Mouse (Mus musculus) heart, embryonic 13.5 days (tissue): Measurements from ENCODE around the gene Pcsk1n. TPM values are rescaled to one million over a fixed set of nuclear protein-coding genes. Genes with fewer than 3 reads are reported as not detected.
"Not testable (repeated sequence)": the region's sequence is repeated elsewhere in the genome, so short reads cannot be mapped to it uniquely, and the experiment has no call there.

ENCODE experiments used
- ATAC-seq: fragments of 200-750 bp; cut with Nextera tagmentation; 2 replicates; pipeline ENCODE4 v1.8.0; 2017; ENCODE audit warnings: moderate TSS enrichment; ENCODE audit not compliant: insufficient number of reproducible peaks, low FRiP score, low TSS enrichment; ENCODE audit errors: extremely low read depth
- H3K27ac ChIP-seq: fragments of 300-500 bp; sonication (generic); replicated peaks from 2 replicates; pipeline ENCODE4 v1.5.1; 2015; ENCODE audit warnings: moderate library complexity, mild to moderate bottlenecking, inconsistent platforms
- H3K27me3 ChIP-seq: fragments of 300-500 bp; sonication (generic); replicated peaks from 2 replicates; pipeline ENCODE4 v1.6.1; 2015; ENCODE audit warnings: mild to moderate bottlenecking, inconsistent platforms
- H3K36me3 ChIP-seq: fragments of 300-500 bp; sonication (generic); 2 replicates; pipeline ENCODE4 v1.6.1; 2015; ENCODE audit warnings: mild to moderate bottlenecking, inconsistent platforms
- H3K4me1 ChIP-seq: fragments of 300-500 bp; sonication (generic); 2 replicates; pipeline ENCODE4 v1.6.1; 2015; ENCODE audit warnings: inconsistent platforms
- H3K4me2 ChIP-seq: fragments of 300-500 bp; sonication (generic); 2 replicates; pipeline ENCODE4 v1.6.1; 2015; ENCODE audit warnings: inconsistent platforms, mild to moderate bottlenecking, moderate library complexity
- H3K4me3 ChIP-seq: fragments of 300-500 bp; sonication (generic); 2 replicates; pipeline ENCODE4 v1.5.1; 2015; ENCODE audit warnings: moderate library complexity, mild to moderate bottlenecking, inconsistent platforms
- H3K9ac ChIP-seq: fragments of 300-500 bp; sonication (generic); 2 replicates; pipeline ENCODE4 v1.6.1; 2015; ENCODE audit warnings: inconsistent platforms, mild to moderate bottlenecking, moderate library complexity
- H3K9me3 ChIP-seq: fragments of 300-500 bp; sonication (generic); 2 replicates; pipeline ENCODE4 v1.6.1; 2016; ENCODE audit warnings: inconsistent platforms
- WGBS: fragments of 180-500 bp; shearing (Covaris S2); methylation state at CpG from one replicate; pipeline ENCODE4 v1.1.7; 2015; ENCODE audit warnings: mixed read lengths; 5-methylcytosine and 5-hydroxymethylcytosine counted together
- polyA plus RNA-seq: library from polyadenylated mRNA; unstranded; fragments of >200 nt; fragmentation: Nextera tagmentation; extraction: Ambion mirVana; gene quantifications from 2 replicates; pipeline ENCODE4 v1.2.1, GENCODE M21; 2015

Gene Pcsk1n
- polyA plus RNA-seq, 1 experiment from 2014 or later, result 0.78 TPM

GRCm38 (mm10) chrX:7909242-7909641 lies 10.4 kb upstream of the Pcsk1n start, which contains the start of gene Gm10490:
Gene Gm10490 (plus strand): TSS chrX:7909542.
- H3K4me1 ChIP-seq, H3K9me3 ChIP-seq, H3K27me3 ChIP-seq, H3K9ac ChIP-seq, ATAC-seq, H3K4me2 ChIP-seq, H3K27ac ChIP-seq, H3K4me3 ChIP-seq: not testable (repeated sequence)
- peaks cover 12% of the 10 kb centered on the region for H3K36me3 ChIP-seq
- 78% methylated on average over 4 of the region's 4 CpGs for WGBS

- H3K4me3 ChIP-seq, result no peak overlapping the region
- no peaks in the 10 kb centered on the region for H3K27me3 ChIP-seq
- ATAC-seq, result no peak
- WGBS, result 59% methylated on average over 6 of the region's 6 CpGs
- no peak overlapping the region for H3K27ac ChIP-seq
- H3K9me3 ChIP-seq, result no peaks in the 10 kb centered on the region
- no peaks in the 10 kb centered on the region for H3K4me1 ChIP-seq
- peaks cover 12% of the 10 kb centered on the region for H3K36me3 ChIP-seq
- H3K9ac ChIP-seq, result no peak overlapping the region
- H3K4me2 ChIP-seq, result no peak overlapping the region
These were observed 9.1 kb upstream of the Pcsk1n start for GRCm38 (mm10) chrX:7910473-7910872.

- not testable (repeated sequence) for H3K4me1 ChIP-seq, H3K36me3 ChIP-seq, H3K4me3 ChIP-seq, H3K9me3 ChIP-seq, H3K9ac ChIP-seq, ATAC-seq, H3K27ac ChIP-seq, H3K4me2 ChIP-seq
- WGBS, result 8% methylated on average over 3 of the region's 3 CpGs
- peaks cover 25% of the 10 kb centered on the region for H3K27me3 ChIP-seq
These were observed 4.0 kb upstream of the Pcsk1n start for GRCm38 (mm10) chrX:7915669-7916068.

DNA sequence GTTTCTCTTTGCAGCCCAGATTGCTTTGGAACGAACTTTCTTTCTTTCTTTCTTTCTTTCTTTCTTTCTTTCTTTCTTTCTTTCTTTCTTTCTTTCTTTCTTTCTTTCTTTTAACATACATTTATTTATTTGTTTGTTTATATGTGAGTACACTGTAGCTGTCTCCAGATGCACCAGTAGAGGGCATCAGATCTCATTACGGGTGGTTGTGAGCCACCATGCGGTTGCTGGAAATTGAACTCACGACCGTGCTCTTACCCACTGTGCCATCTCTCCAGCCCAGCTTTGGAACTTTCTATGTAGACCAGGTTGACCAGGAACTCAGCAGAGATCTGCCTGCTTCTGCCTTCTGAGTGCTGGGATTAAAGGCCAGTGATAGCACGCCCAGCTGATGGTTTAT lies 1.7 kb upstream of the Pcsk1n start:
- H3K27ac ChIP-seq, H3K9ac ChIP-seq, H3K9me3 ChIP-seq, H3K4me3 ChIP-seq, H3K4me2 ChIP-seq, H3K36me3 ChIP-seq, ATAC-seq: not testable (repeated sequence)
- Histone ChIP-seq H3K4me1 (0 out of 2 replicates have a peak, but pooled peaks cover 11% of the 10 kb centered on the region), H3K27me3 (peaks cover 48% of the 10 kb centered on the region)
- WGBS, result 65% methylated on average over 6 of the region's 6 CpGs

DNA sequence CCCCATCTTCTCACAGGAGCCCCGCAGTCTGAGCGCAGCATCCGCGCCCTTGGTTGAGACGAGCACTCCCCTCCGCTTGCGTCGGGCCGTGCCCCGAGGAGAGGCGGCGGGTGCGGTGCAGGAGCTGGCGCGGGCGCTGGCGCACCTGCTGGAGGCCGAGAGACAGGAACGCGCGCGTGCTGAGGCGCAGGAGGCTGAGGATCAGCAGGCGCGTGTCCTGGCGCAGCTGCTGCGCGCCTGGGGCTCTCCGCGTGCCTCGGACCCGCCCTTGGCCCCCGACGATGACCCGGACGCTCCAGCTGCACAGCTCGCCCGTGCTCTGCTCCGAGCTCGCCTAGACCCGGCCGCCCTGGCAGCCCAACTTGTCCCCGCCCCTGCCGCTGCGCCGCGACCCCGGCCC lies 2.4 kb downstream of the Pcsk1n start:
- Histone ChIP-seq H3K4me2 (peak overlapping the region; percentile 62), H3K4me1 (0 out of 2 replicates have a peak, but pooled peaks cover 11% of the 10 kb centered on the region), H3K27ac (no peak overlapping the region), H3K9ac (no peak overlapping the region), H3K4me3 (peak overlapping the region; percentile 40), H3K36me3 (no peaks in the 10 kb centered on the region), H3K9me3 (no peaks in the 10 kb centered on the region), H3K27me3 (peaks cover 87% of the 10 kb centered on the region)
- ATAC-seq, result no peak
- 5% methylated on average over 32 of the region's 48 CpGs for WGBS

GRCm38 (mm10) chrX:7926266-7926665 lies 6.6 kb downstream of the Pcsk1n start:
- Histone ChIP-seq H3K27ac (no peak overlapping the region), H3K4me2 (no peak overlapping the region), H3K4me3 (no peak overlapping the region), H3K9ac (no peak overlapping the region), H3K27me3 (peaks cover 84% of the 10 kb centered on the region), H3K36me3 (peaks cover 13% of the 10 kb centered on the region), H3K4me1 (0 out of 2 replicates have a peak, but pooled peaks cover 11% of the 10 kb centered on the region), H3K9me3 (no peaks in the 10 kb centered on the region)
- 57% methylated on average over 6 of the region's 6 CpGs for WGBS
- ATAC-seq, result no peak

DNA sequence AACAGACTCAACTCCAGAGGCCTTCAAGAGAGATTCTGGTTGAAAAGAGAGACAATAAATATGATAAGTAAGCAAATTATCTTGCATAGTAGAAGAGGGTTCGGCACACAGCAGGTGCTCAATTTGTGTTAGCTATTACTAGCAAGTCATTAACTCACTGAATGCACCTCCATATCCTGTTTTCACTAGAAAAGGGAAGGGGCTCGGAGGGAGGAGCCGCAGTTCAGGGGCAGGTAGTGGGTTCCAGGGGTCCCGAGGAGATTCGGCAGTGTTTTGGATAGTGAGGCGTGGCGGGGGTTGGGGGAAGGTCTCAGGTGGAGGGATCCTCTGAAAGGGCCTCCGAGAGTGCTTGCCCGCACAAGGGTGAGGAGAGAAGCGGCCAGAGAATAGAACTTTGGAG lies 7.5 kb downstream of the Pcsk1n start:
- peak overlapping the region; percentile 31 for H3K4me2 ChIP-seq
- 19% methylated on average over 10 of the region's 10 CpGs for WGBS
- no peak for ATAC-seq
- H3K27me3 ChIP-seq, result peaks cover 76% of the 10 kb centered on the region
- peaks cover 22% of the 10 kb centered on the region for H3K36me3 ChIP-seq
- H3K9me3 ChIP-seq, result no peaks in the 10 kb centered on the region
- H3K27ac ChIP-seq, result no peak overlapping the region
- no peak overlapping the region for H3K9ac ChIP-seq
- 0 out of 2 replicates have a peak overlapping the region, but pooled peaks have one; percentile 14 for H3K4me3 ChIP-seq
- H3K4me1 ChIP-seq, result 0 out of 2 replicates have a peak, but pooled peaks cover 8% of the 10 kb centered on the region

DNA sequence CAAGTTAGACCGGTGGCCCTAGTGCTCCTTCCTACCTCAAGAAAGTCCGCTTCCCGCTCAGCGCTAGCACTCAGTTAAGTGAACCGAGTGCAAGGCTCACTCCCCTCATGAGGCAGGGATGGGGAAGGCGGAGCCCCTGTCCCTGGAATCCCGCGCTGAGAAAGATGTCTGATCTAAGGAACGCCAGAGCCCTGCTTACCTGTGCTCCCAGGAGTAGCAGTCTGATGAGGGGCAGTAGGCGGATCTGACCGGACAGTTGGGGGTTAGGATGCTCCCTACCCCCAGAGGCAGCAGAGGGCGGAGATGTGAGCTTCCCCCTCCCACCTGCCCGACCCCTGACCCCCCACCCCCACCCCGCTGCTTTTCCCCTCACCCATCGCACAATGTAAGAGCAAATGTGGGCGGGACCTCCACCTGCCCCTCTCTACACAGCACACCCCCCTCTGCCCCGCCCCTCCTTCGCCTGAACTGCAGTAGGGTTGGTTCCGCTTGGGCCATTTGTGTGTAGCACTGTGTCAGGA lies 8.7 kb downstream of the Pcsk1n start, which contains the start of gene Eras:
Gene Eras, minus strand, starts transcription at position 338 of the 521 bp plus-strand sequence.
- H3K9ac ChIP-seq, result no peak within 1 kb of the TSS
- ATAC-seq, result no peak
- no peaks in the 10 kb centered on the region for H3K9me3 ChIP-seq
- H3K4me3 ChIP-seq, result peak within 1 kb of the TSS; percentile 14
- H3K36me3 ChIP-seq, result peaks cover 32% of the 10 kb centered on the region
- H3K27ac ChIP-seq, result no peak within 1 kb of the TSS
- peaks cover 63% of the 10 kb centered on the region for H3K27me3 ChIP-seq
- H3K4me1 ChIP-seq, result no peaks in the 10 kb centered on the region
- WGBS, result 14% methylated on average over 17 of the region's 19 CpGs
- peak within 1 kb of the TSS; percentile 31 for H3K4me2 ChIP-seq

- H3K27me3 ChIP-seq, result no peaks in the 10 kb centered on the region
- no peak overlapping the region for H3K4me3 ChIP-seq
- H3K4me1 ChIP-seq, result no peaks in the 10 kb centered on the region
- peaks cover 66% of the 10 kb centered on the region for H3K36me3 ChIP-seq
- no peak overlapping the region for H3K27ac ChIP-seq
- no peak for ATAC-seq
- H3K9me3 ChIP-seq, result no peaks in the 10 kb centered on the region
- WGBS, result 47% methylated on average over 11 of the region's 11 CpGs
- H3K9ac ChIP-seq, result no peak overlapping the region
- H3K4me2 ChIP-seq, result no peak overlapping the region
These were observed 17.3 kb downstream of the Pcsk1n start for GRCm38 (mm10) chrX:7936874-7937273.

DNA sequence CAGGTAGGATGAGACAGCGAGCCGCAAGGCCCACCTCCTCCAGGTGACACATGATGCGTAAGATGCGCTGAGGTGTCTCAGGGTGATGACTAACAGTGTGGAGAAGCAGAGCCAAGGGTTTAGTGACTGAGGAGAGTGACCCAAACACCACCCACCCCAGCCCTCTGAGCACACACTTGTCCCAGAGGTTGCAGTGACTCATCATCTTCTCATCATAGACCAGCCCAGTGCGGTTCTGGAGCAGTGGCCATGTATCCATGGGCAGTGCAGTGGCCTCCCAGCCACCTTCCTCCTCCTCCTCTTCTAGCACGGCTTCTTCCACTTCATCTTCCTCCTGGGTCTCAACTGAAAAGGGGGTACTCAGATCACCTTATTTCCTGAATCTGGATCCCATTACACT lies 18.0 kb downstream of the Pcsk1n start:
- H3K4me3 ChIP-seq, result no peak overlapping the region
- WGBS, result 94% methylated on average over 6 of the region's 6 CpGs

DNA sequence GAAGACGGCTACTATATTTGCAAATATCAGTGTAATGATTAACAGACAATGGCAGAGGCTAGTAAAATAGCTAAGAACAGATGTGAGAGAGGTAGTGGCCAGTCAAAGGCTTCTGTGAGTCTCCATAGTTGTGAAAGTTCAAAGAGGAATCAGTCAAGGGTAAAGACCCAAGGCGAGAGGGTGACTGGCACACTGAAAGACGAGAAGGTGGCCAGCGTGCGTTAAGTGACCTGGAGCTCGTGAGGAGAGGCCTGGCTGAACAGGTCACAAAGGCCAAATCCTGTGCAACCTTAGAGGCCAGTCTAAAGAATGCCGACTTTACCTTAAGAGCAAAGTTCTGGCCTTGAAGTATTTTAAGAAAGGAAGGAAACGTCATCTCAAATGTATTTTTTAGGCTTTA lies 26.0 kb downstream of the Pcsk1n start:
- peaks cover 4% of the 10 kb centered on the region for H3K4me1 ChIP-seq
- 83% methylated on average over 8 of the region's 8 CpGs for WGBS
- peaks cover 18% of the 10 kb centered on the region for H3K36me3 ChIP-seq
- no peak overlapping the region for H3K4me2 ChIP-seq
- H3K27me3 ChIP-seq, result no peaks in the 10 kb centered on the region
- no peak for ATAC-seq
- H3K4me3 ChIP-seq, result no peak overlapping the region
- H3K9me3 ChIP-seq, result no peaks in the 10 kb centered on the region
- no peak overlapping the region for H3K27ac ChIP-seq
- H3K9ac ChIP-seq, result no peak overlapping the region

More for the DNA sequence above, 18.0 kb downstream of the Pcsk1n start:
- H3K9me3 ChIP-seq, result no peaks in the 10 kb centered on the region
- H3K27me3 ChIP-seq, result no peaks in the 10 kb centered on the region
- H3K36me3 ChIP-seq, result peaks cover 62% of the 10 kb centered on the region
- no peaks in the 10 kb centered on the region for H3K4me1 ChIP-seq
- no peak overlapping the region for H3K9ac ChIP-seq
- no peak overlapping the region for H3K27ac ChIP-seq
- ATAC-seq, result no peak
- H3K4me2 ChIP-seq, result no peak overlapping the region
